Mouse (Mus musculus) MEL (cell line): ENCODE results near the gene Etv5. TPM values are rescaled to one million over a fixed set of nuclear protein-coding genes. Genes with fewer than 3 reads are reported as not detected.

Experiments used
- DNase-seq: peaks from one replicate; pipeline ENCODE4 v3.0.0; 2011; ENCODE audit warnings: low read depth, low spot score
- H3K27ac ChIP-seq: 2 replicates; pipeline ENCODE4 v1.5.1; 2012; ENCODE audit warnings: low read depth, mild to moderate bottlenecking, control low read depth, low read length, moderate library complexity; ENCODE audit not compliant: control insufficient read depth
- H3K27me3 ChIP-seq, 2 experiments: fragments of 150-350 bp in 1 of 2; sonication (generic) in 1 of 2; 2 replicates each; pipeline ENCODE4 v1.6.1; 2012; ENCODE audit warnings: low read length in 2 of 2, mild to moderate bottlenecking in 2 of 2, improper control_type of control experiment in 1 of 2, moderate library complexity in 1 of 2; ENCODE audit not compliant: insufficient read depth in 2 of 2, control insufficient read depth in 1 of 2
- H3K36me3 ChIP-seq, 2 experiments: 2 replicates each; pipeline ENCODE4 v1.6.1; 2012 to 2014; ENCODE audit warnings: low read length in 2 of 2, improper control_type of control experiment in 1 of 2, inconsistent platforms in 1 of 2, mild to moderate bottlenecking in 1 of 2; ENCODE audit not compliant: insufficient read depth in 2 of 2, control insufficient read depth in 1 of 2
- H3K4me1 ChIP-seq, 2 experiments: fragments of 150-350 bp in 1 of 2; sonication (generic) in 1 of 2; 2 replicates each; pipeline ENCODE4 v1.6.1; 2012; ENCODE audit warnings: low read length in 2 of 2, improper control_type of control experiment in 1 of 2, mild to moderate bottlenecking in 1 of 2; ENCODE audit not compliant: insufficient read depth in 2 of 2, control insufficient read depth in 1 of 2
- H3K4me3 ChIP-seq, 2 experiments: fragments of 150-350 bp in 1 of 2; sonication (generic) in 1 of 2; 2 replicates each; pipeline ENCODE4 v1.5.1; 2012; ENCODE audit warnings: low read depth in 2 of 2, low read length in 2 of 2, mild to moderate bottlenecking in 2 of 2, moderate library complexity in 2 of 2, control low read depth in 1 of 2, improper control_type of control experiment in 1 of 2; ENCODE audit not compliant: control insufficient read depth in 1 of 2, insufficient read depth in 1 of 2
- H3K79me2 ChIP-seq: 2 replicates; pipeline ENCODE4 v1.6.1; 2012; ENCODE audit warnings: mild to moderate bottlenecking, low read length, moderate library complexity; ENCODE audit not compliant: control insufficient read depth, poor library complexity, insufficient read depth
- H3K9ac ChIP-seq: 2 replicates; pipeline ENCODE4 v1.6.1; 2012; ENCODE audit warnings: low read depth, mild to moderate bottlenecking, control low read depth, low read length, moderate library complexity; ENCODE audit not compliant: control insufficient read depth, poor library complexity, severe bottlenecking
- H3K9me3 ChIP-seq: fragments of 150-350 bp; sonication (generic); replicated peaks from 2 replicates; pipeline ENCODE4 v1.6.1; 2012; ENCODE audit warnings: mild to moderate bottlenecking, low read length, improper control_type of control experiment, moderate library complexity; ENCODE audit not compliant: insufficient read depth
- CTCF ChIP-seq, 3 experiments: IDR thresholded peaks in 2 of 3; conservative IDR thresholded peaks in 1 of 3; 2 replicates each; pipeline ENCODE4 v1.5.1; 2011 to 2012; ENCODE audit warnings: low read length in 3 of 3, low read depth in 2 of 3, mild to moderate bottlenecking in 2 of 3, improper control_type of control experiment in 1 of 3, inconsistent platforms in 1 of 3, mixed read lengths in 1 of 3, moderate library complexity in 1 of 3; ENCODE audit not compliant: control insufficient read depth in 1 of 3, insufficient read depth in 1 of 3, poor library complexity in 1 of 3, severe bottlenecking in 1 of 3
- ELF1 ChIP-seq: IDR thresholded peaks from 2 replicates; pipeline ENCODE4 v1.6.1; 2014; ENCODE audit warnings: low read depth, mild to moderate bottlenecking, inconsistent platforms, low read length, improper control_type of control experiment, moderate library complexity
- EP300 ChIP-seq, 2 experiments: IDR thresholded peaks; 2 replicates each; pipeline ENCODE4 v1.6.1; 2011; ENCODE audit warnings: improper control_type of control experiment in 2 of 2, low read length in 2 of 2, low read depth in 1 of 2, mild to moderate bottlenecking in 1 of 2
- ETS1 ChIP-seq: IDR thresholded peaks from 2 replicates; pipeline ENCODE4 v1.6.1; 2012; ENCODE audit warnings: low read depth, mild to moderate bottlenecking, inconsistent platforms, low read length, improper control_type of control experiment, moderate library complexity
- HCFC1 ChIP-seq: IDR thresholded peaks from 2 replicates; pipeline ENCODE4 v1.6.1; 2012; ENCODE audit warnings: low read depth, mild to moderate bottlenecking, inconsistent platforms, low read length, improper control_type of control experiment, moderate library complexity
- JUND ChIP-seq: IDR thresholded peaks from 2 replicates; pipeline ENCODE4 v1.6.1; 2011; ENCODE audit warnings: low read depth, mild to moderate bottlenecking, improper control_type of control experiment, low read length
- MAZ ChIP-seq: IDR thresholded peaks from 2 replicates; pipeline ENCODE4 v1.6.1; 2012; ENCODE audit warnings: low read depth, mild to moderate bottlenecking, inconsistent platforms, low read length, improper control_type of control experiment
- MEF2A ChIP-seq: IDR thresholded peaks from 2 replicates; pipeline ENCODE4 v1.6.1; 2014; ENCODE audit warnings: low read depth, mild to moderate bottlenecking, inconsistent platforms, low read length, improper control_type of control experiment; ENCODE audit not compliant: poor library complexity, insufficient replicate concordance, severe bottlenecking; ENCODE audit errors: extremely low read depth
- MXI1 ChIP-seq: IDR thresholded peaks from 2 replicates; pipeline ENCODE4 v1.6.1; 2011; ENCODE audit warnings: mild to moderate bottlenecking, low read depth, low read length, improper control_type of control experiment
- MYC ChIP-seq: IDR thresholded peaks from 2 replicates; pipeline ENCODE4 v1.6.1; 2011; ENCODE audit warnings: low read depth, mild to moderate bottlenecking, low read length, improper control_type of control experiment, moderate library complexity
- RAD21 ChIP-seq: IDR thresholded peaks from 2 replicates; pipeline ENCODE4 v1.6.1; 2011; ENCODE audit warnings: mild to moderate bottlenecking, low read depth, low read length, improper control_type of control experiment
- SIN3A ChIP-seq: IDR thresholded peaks from 2 replicates; pipeline ENCODE4 v1.6.1; 2012; ENCODE audit warnings: low read length, improper control_type of control experiment, inconsistent platforms
- SMC3 ChIP-seq: IDR thresholded peaks from 2 replicates; pipeline ENCODE4 v1.6.1; 2011; ENCODE audit warnings: low read depth, low read length, improper control_type of control experiment
- TAL1 ChIP-seq: IDR thresholded peaks from 2 replicates; pipeline ENCODE4 v1.6.1; 2012; ENCODE audit warnings: mild to moderate bottlenecking, inconsistent platforms, low read length, moderate library complexity, mixed read lengths
- TCF12 ChIP-seq: IDR thresholded peaks from 2 replicates; pipeline ENCODE4 v1.6.1; 2014; ENCODE audit warnings: low read depth, mild to moderate bottlenecking, inconsistent platforms, low read length, improper control_type of control experiment, moderate library complexity
- UBTF ChIP-seq: IDR thresholded peaks from 2 replicates; pipeline ENCODE4 v1.6.1; 2012; ENCODE audit warnings: low read depth, mild to moderate bottlenecking, inconsistent platforms, low read length, improper control_type of control experiment, moderate library complexity, borderline replicate concordance; ENCODE audit not compliant: insufficient read depth
- ZC3H11A ChIP-seq: IDR thresholded peaks from 2 replicates; pipeline ENCODE4 v1.6.1; 2012; ENCODE audit warnings: low read depth, mild to moderate bottlenecking, inconsistent platforms, low read length, improper control_type of control experiment
- ZMIZ1 ChIP-seq: IDR thresholded peaks from 2 replicates; pipeline ENCODE4 v1.6.1; 2012; ENCODE audit warnings: low read depth, mild to moderate bottlenecking, inconsistent platforms, low read length, improper control_type of control experiment, moderate library complexity
- ZNF384 ChIP-seq: IDR thresholded peaks from 2 replicates; pipeline ENCODE4 v1.6.1; 2012; ENCODE audit warnings: low read depth, mild to moderate bottlenecking, inconsistent platforms, low read length, improper control_type of control experiment
- polyA plus RNA-seq, 2 experiments: library from polyadenylated mRNA; stranded (reverse) in 1 of 2; unstranded in 1 of 2; fragments of >175 nt in 1 of 2; fragments of >200 nt in 1 of 2; gene quantifications; 2 replicates each; pipeline versions ENCODE4 v1.2.1 to v1.2.4; 2012; ENCODE audit warnings: low replicate concordance in 2 of 2, low read depth in 1 of 2; ENCODE audit not compliant: insufficient read length in 2 of 2, insufficient read depth in 1 of 2, missing spikeins in 1 of 2
- total RNA-seq: library from RNA; depleted of rRNA; stranded (reverse); fragments of 300-350 nt; gene quantifications from 2 replicates; pipeline ENCODE4 v1.2.3, GENCODE M21; 2012

Etv5 gene
- total and polyA plus RNA-seq, 3 experiments: 8.2 to 18.3 TPM; not detected in 1

- Histone ChIP-seq H3K27ac (no peak overlapping the region), H3K9ac (no peak overlapping the region), H3K27me3 (no peaks in the 10 kb centered on the region), H3K79me2 (no peaks in the 10 kb centered on the region), H3K9me3 (no peaks in the 10 kb centered on the region), H3K4me1 (no peaks in the 10 kb centered on the region), H3K4me3 (no peak overlapping the region), H3K36me3 (no peaks in the 10 kb centered on the region)
- TF ChIP-seq MYC (no peak), MAZ (no peak)
- DNase-seq: no peak
Measured at GRCm38 (mm10) chr16:22379342-22379741, 60.2 kb downstream of the Etv5 start.

- H3K27me3 ChIP-seq: no peaks in the 10 kb centered on the region; a peak in 1 of 4 replicates
- H3K27ac ChIP-seq: no peak overlapping the region
- H3K9me3 ChIP-seq: no peaks in the 10 kb centered on the region
- no peak for DNase-seq
- H3K79me2 ChIP-seq: no peaks in the 10 kb centered on the region
- H3K4me1 ChIP-seq: no peaks in the 10 kb centered on the region
- no peak overlapping the region for H3K9ac ChIP-seq
- no peaks in the 10 kb centered on the region for H3K36me3 ChIP-seq
- no peak for TF ChIP-seq SIN3A
- no peak for TF ChIP-seq HCFC1
- no peak for TF ChIP-seq JUND
- no peak for TF ChIP-seq TAL1
- TF ChIP-seq ETS1: no peak
- no peak for TF ChIP-seq RAD21
- TF ChIP-seq ZC3H11A: no peak
- TF ChIP-seq MAZ: no peak
- TF ChIP-seq EP300 (IDR thresholded peaks at IDR 0.05; ENCODE audit: low read depth in 1 of 2, low read length in 2 of 2): no peak
- TF ChIP-seq ZNF384: no peak
- TF ChIP-seq TCF12: no peak
- TF ChIP-seq ZMIZ1: no peak
- no peak for TF ChIP-seq MXI1
- H3K4me3 ChIP-seq: no peak overlapping the region
Measured at GRCm38 (mm10) chr16:22377714-22378113, 61.8 kb downstream of the Etv5 start.

- H3K9me3 ChIP-seq: no peaks in the 10 kb centered on the region
- DNase-seq: no peak
- no peaks in the 10 kb centered on the region for H3K79me2 ChIP-seq
- H3K36me3 ChIP-seq: no peaks in the 10 kb centered on the region
- TF ChIP-seq SMC3 (peak; percentile 55), ZC3H11A (peak; percentile 40; the same call in 1 of the 2 replicates), RAD21 (peak; percentile 42), MEF2A (no peak), ELF1 (no peak), UBTF (no peak), CTCF (IDR thresholded peaks at IDR 0.05 in 2 of 3, conservative IDR thresholded peaks at IDR 0.05 in 1 of 3; ENCODE audit: control insufficient read depth in 1 of 3, insufficient read depth in 1 of 3, low read depth in 2 of 3, low read length in 3 of 3, poor library complexity in 1 of 3, severe bottlenecking in 1 of 3) (peak in 1 of 3 experiments; percentile 37; a peak in 2 of 6 replicates)
- H3K27ac ChIP-seq: no peak overlapping the region
- no peaks in the 10 kb centered on the region; a peak in 1 of 4 replicates for H3K27me3 ChIP-seq
- H3K4me1 ChIP-seq: no peaks in the 10 kb centered on the region
- H3K9ac ChIP-seq: no peak overlapping the region
- H3K4me3 ChIP-seq: no peak overlapping the region
Measured at GRCm38 (mm10) chr16:22374898-22375297, 64.6 kb downstream of the Etv5 start.
